Mouse (Mus musculus): Measurements from ENCODE around the gene Gm14085. TPM values are rescaled to one million over a fixed set of nuclear protein-coding genes. Genes with fewer than 3 reads are reported as not detected.

The Gm14085 gene
- not detected in 2 replicates for polyA plus RNA-seq (2015; fragmentation: Nextera tagmentation; extraction: Ambion mirVana)

DNA sequence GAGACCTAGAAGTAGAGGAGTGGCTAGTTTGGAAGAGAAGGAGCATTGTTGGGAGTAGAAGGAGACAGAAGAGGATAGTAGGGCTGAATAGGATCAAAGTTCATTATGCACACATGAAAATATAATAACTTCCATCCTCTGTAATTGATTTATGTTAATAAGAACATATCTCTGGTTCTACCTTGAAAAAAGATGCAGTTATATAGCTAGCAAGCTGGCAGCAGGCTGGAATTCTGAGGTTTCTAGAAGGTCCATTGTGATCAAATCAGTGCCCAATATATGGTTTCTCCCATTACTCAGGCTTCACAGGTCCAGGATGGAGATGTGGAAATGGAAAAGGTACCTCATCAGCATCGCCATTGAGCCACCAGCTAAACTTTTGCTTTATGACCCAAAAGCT lies at the start of gene Gm14085:
TSS of gene Gm14085 (plus strand) at position 301 of the 400 bp plus-strand sequence.

Other genes starting within 250 kb of the Gm14085 start
- gene Duox2, start 186.5 kb upstream of the Gm14085 start, polyA plus RNA-seq (2015; fragmentation: Nextera tagmentation; extraction: Ambion mirVana) = 0.04 and 0.12 TPM in 2 replicates
- 0.45 and 0.84 TPM in 2 replicates for gene Duoxa2, start 186.0 kb upstream of the Gm14085 start, polyA plus RNA-seq (2015; fragmentation: Nextera tagmentation; extraction: Ambion mirVana)
- gene Duoxa1, start 171.2 kb upstream of the Gm14085 start, polyA plus RNA-seq (2015; fragmentation: Nextera tagmentation; extraction: Ambion mirVana) = 0.13 and 0.25 TPM in 2 replicates
- gene Duox1, start 169.3 kb upstream of the Gm14085 start, polyA plus RNA-seq (2015; fragmentation: Nextera tagmentation; extraction: Ambion mirVana) = 0.15 and 0.24 TPM in 2 replicates
- gene Shf, start 115.8 kb upstream of the Gm14085 start, polyA plus RNA-seq (2015; fragmentation: Nextera tagmentation; extraction: Ambion mirVana) = 11.9 and 15.4 TPM in 2 replicates
- 0.12 and 0.17 TPM in 2 replicates for gene Slc28a2, start 58.5 kb upstream of the Gm14085 start, polyA plus RNA-seq (2015; fragmentation: Nextera tagmentation; extraction: Ambion mirVana)
- 80.2 and 82.1 TPM in 2 replicates for gene Gatm, start 126.4 kb downstream of the Gm14085 start, polyA plus RNA-seq (2015; fragmentation: Nextera tagmentation; extraction: Ambion mirVana)
- 0.62 and 0.82 TPM in 2 replicates for gene AA467197, start 152.0 kb downstream of the Gm14085 start, polyA plus RNA-seq (2015; fragmentation: Nextera tagmentation; extraction: Ambion mirVana)
- gene Slc30a4, start 217.7 kb downstream of the Gm14085 start, polyA plus RNA-seq (2015; fragmentation: Nextera tagmentation; extraction: Ambion mirVana) = 6.9 and 7.8 TPM in 2 replicates

All from neural tube, postnatal 0 days (tissue).